ENCODE assay signal across 9 mouse cellular contexts in the genomic region with DNA sequence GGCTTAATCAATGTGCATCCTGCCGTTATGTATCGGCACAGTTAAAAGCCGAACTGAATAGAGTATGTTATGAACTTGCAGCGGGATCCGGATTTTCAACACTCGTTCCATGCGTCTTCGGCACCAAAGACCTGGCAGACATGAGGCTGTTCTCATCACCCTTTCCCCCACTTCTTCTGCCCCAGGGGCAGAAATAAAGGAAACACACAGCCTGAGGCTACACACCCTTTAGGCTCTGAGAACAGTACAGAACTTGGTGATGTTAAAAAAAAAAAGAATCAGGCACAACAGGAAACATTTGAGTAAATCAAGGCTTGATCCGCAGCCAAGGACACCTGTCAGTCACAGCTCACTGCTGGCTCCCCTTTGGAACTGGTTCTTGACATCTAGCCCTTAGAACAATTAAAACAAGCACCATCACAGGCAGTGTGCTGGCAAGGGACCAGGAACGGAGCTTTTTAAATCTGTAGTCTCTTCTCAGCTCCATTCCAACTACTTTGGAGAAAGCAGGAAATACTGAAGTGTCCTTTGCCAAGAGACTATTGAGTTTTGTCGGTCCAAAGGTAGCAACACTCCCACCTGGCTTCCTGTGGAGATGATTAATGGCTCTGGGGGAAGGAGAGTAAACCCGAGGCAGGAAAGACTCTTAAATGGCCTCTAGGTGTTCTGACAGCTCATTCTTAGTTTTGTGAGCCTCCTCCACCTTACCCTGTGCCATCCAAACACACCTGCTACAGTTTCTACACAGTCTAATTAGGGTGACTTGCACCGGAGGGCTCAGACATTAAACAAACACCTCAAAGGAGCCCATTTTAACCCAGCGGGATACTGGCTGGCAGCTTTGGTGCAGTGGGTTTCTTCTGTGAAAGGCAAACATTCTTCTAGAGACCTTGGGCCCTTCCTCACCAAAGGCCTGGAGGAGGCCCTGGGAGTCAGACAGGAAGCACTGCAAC. TPM values are rescaled to one million over a fixed set of nuclear protein-coding genes. Genes with fewer than 3 reads are reported as not detected.
DNase-seq lines count a peak whose midpoint lies in the region; ATAC-seq and TF ChIP-seq lines count a peak whose summit lies in the region.
"Had no signal": no experiment of that assay in that cellular context is flagged by ENCODE, and none has a peak within 500 bp of the region (broad histone marks: within the 10 kb centered on the region; RNA-seq: fewer than 3 reads in every experiment).

No protein-coding gene starts in this region.

- no peak overlapping the region for H3K9ac ChIP-seq in forebrain, embryonic 14.5 days (ENCODE audit: low read length)
- no peak overlapping the region for H3K9ac ChIP-seq in forebrain, embryonic 16.5 days (replicated peaks; ENCODE audit: low read depth, low read length)
- H3K9ac ChIP-seq: liver, embryonic 14.5 days had no signal

- no peak overlapping the region for H3K4me3 ChIP-seq in forebrain, embryonic 14.5 days (ENCODE audit: low read depth, low read length)
- H3K4me3 ChIP-seq in forebrain, embryonic 16.5 days (replicated peaks; ENCODE audit: low read length) = no peak overlapping the region
- H3K4me3 ChIP-seq in E14TG2a.4 (replicated peaks; ENCODE audit: low read length) = peak overlapping the region; percentile 14; the same call in 1 of the 2 replicates

- no peaks in the 10 kb centered on the region for H3K27me3 ChIP-seq in forebrain, embryonic 14.5 days (replicated peaks; ENCODE audit: control insufficient read depth, insufficient read depth, low read length)
- no peaks in the 10 kb centered on the region for H3K27me3 ChIP-seq in forebrain, embryonic 16.5 days (replicated peaks; ENCODE audit: control insufficient read depth, insufficient read depth, low read length)
- H3K27me3 ChIP-seq in E14TG2a.4 (ENCODE audit: insufficient read depth, low read length) = no peaks in the 10 kb centered on the region

- TF ChIP-seq CTCF in E14TG2a.4 (conservative IDR thresholded peaks at IDR 0.05; ENCODE audit: low read length) = no peak

- H3K4me2 ChIP-seq in forebrain, embryonic 14.5 days (ENCODE audit: low read length) = no peak overlapping the region
- no peak overlapping the region for H3K4me2 ChIP-seq in forebrain, embryonic 16.5 days (ENCODE audit: low read length)

- peak; percentile 44 for DNase-seq in forebrain, embryonic 14.5 days (ENCODE audit: low spot score)
- DNase-seq in heart, adult 9 months (ENCODE audit: low spot score in 2 of 2) = peak; percentile 62 to 63
- peak; percentile 70 for DNase-seq in large intestine, adult 2 months (ENCODE audit: low read depth, low spot score)
- DNase-seq in B cell, adult 2 months = no peak
- no peak for DNase-seq in gastrocnemius, adult 18-20 months (ENCODE audit: low spot score)

- 0 out of 2 replicates have a peak, but pooled peaks have one; percentile 18 for ATAC-seq in forebrain, embryonic 14.5 days
- ATAC-seq in forebrain, embryonic 16.5 days = no peak
- no peak for ATAC-seq in megakaryocyte-erythroid progenitor cell, adult 5-6 weeks (replicated peaks; ENCODE audit: low FRiP score, low TSS enrichment, poor library complexity, severe bottlenecking)

- H3K27ac ChIP-seq in forebrain, embryonic 14.5 days (ENCODE audit: low read depth, low read length) = no peak overlapping the region
- H3K27ac ChIP-seq in forebrain, embryonic 16.5 days (ENCODE audit: low read length) = no peak overlapping the region
- H3K27ac ChIP-seq: liver, embryonic 14.5 days had no signal

- no peaks in the 10 kb centered on the region for H3K36me3 ChIP-seq in forebrain, embryonic 14.5 days (ENCODE audit: control insufficient read depth, insufficient read depth, low read length)
- H3K36me3 ChIP-seq in forebrain, embryonic 16.5 days (ENCODE audit: control insufficient read depth, insufficient read depth) = no peaks in the 10 kb centered on the region
- H3K36me3 ChIP-seq in E14TG2a.4 (ENCODE audit: insufficient read depth, low read length) = no peaks in the 10 kb centered on the region

- 49% methylated on average over 14 of the region's 14 CpGs for WGBS in forebrain, embryonic 14.5 days
- WGBS in forebrain, embryonic 16.5 days = 52% methylated on average over 14 of the region's 14 CpGs
- 24% methylated on average over 14 of the region's 14 CpGs for WGBS in large intestine, adult 2 months

- H3K9me3 ChIP-seq in forebrain, embryonic 14.5 days (replicated peaks; ENCODE audit: control insufficient read depth, low read length) = no peaks in the 10 kb centered on the region
- no peaks in the 10 kb centered on the region for H3K9me3 ChIP-seq in forebrain, embryonic 16.5 days (ENCODE audit: control insufficient read depth, low read length)
- no peaks in the 10 kb centered on the region; the same call in 1 of the 2 replicates for H3K9me3 ChIP-seq in E14TG2a.4 (ENCODE audit: low read length)

- peaks cover 11% of the 10 kb centered on the region for H3K4me1 ChIP-seq in forebrain, embryonic 14.5 days (ENCODE audit: control insufficient read depth, insufficient read depth, low read length)
- H3K4me1 ChIP-seq in forebrain, embryonic 16.5 days (replicated peaks; ENCODE audit: control insufficient read depth, insufficient read depth, low read length) = peaks cover 15% of the 10 kb centered on the region
- peaks cover 49% of the 10 kb centered on the region for H3K4me1 ChIP-seq in E14TG2a.4 (replicated peaks; ENCODE audit: low read depth, low read length)

RNA-seq across cellular contexts. Expression of a gene that starts 50.0 kb away (rescaled TPM):
- polyA plus RNA-seq in forebrain, embryonic 14.5 days (2014; fragmentation: Nextera tagmentation; extraction: Ambion mirVana) = 24.2 and 30.2 TPM in 2 replicates
- 41.5 and 43.7 TPM in 2 replicates for polyA plus RNA-seq in forebrain, embryonic 16.5 days (2015; fragmentation: Nextera tagmentation; extraction: Ambion mirVana)
- 2.6 and 9.4 TPM in 2 replicates for polyA plus RNA-seq in large intestine, adult 2 months (2012; rRNA removed)
- total RNA-seq in gastrocnemius, adult 18-20 months (2021) = 10 to 100 TPM; 60.4 to 75.3 TPM
- 163 and 242 TPM in 2 replicates for total RNA-seq in megakaryocyte-erythroid progenitor cell, adult 5-6 weeks (2014; fragmentation: Nextera tagmentation)
- total RNA-seq in megakaryocyte-erythroid progenitor cell, adult 5-6 weeks (2017) = 103 and 184 TPM in 2 replicates

Comparison
In these comparisons a context has a peak if more than half of its experiments do, and no peak if none do; other contexts are left out.
1. DNase-seq: peak in forebrain, embryonic 14.5 days (single experiment), heart, adult 9 months (2 of 2) and large intestine, adult 2 months (single experiment); none in B cell, adult 2 months (0 of 2) and gastrocnemius, adult 18-20 months (single experiment).